Mouse (Mus musculus) C2C12 (cell line): ENCODE results near the gene Plekha5.

Experiments
- CEBPB ChIP-seq: IDR thresholded peaks from one replicate; pipeline ENCODE4 v1.6.1; 2011; ENCODE audit warnings: low read depth, mild to moderate bottlenecking, control low read depth, moderate library complexity
- CTCF ChIP-seq: IDR thresholded peaks from one replicate; pipeline ENCODE4 v1.5.1; 2011; ENCODE audit not compliant: control insufficient read depth, insufficient read depth, insufficient read length
- MAX ChIP-seq: IDR thresholded peaks from one replicate; pipeline ENCODE4 v1.6.1; 2011; ENCODE audit warnings: mild to moderate bottlenecking, control low read depth
- MYOG ChIP-seq: IDR thresholded peaks from one replicate; pipeline ENCODE4 v1.6.1; 2011; ENCODE audit not compliant: control insufficient read depth, insufficient read length; ENCODE audit errors: extremely low read depth
- USF1 ChIP-seq: IDR thresholded peaks from one replicate; pipeline ENCODE4 v1.6.1; 2011; ENCODE audit warnings: low read depth, mild to moderate bottlenecking, control low read depth, moderate library complexity

- TF ChIP-seq MYOG (no peak), CEBPB (no peak), CTCF (no peak), MAX (no peak), USF1 (no peak)
These were observed 61.8 kb downstream of the Plekha5 start for GRCm38 (mm10) chr6:140485636-140486035.
